Mouse (Mus musculus) bone marrow macrophage, adult 2 months (primary cell): ENCODE measurements at regions not wholly inside any gene's neighbourhood (a gene's known extent, or its start where the extent isn't known, plus 50 kb on each side); places are given as distances from the start of the nearest gene placed in this dataset.

Experiments
- H3K27ac ChIP-seq: 2 replicates; pipeline ENCODE4 v1.5.1; 2012; ENCODE audit warnings: low read depth, low read length; ENCODE audit not compliant: insufficient read depth
- H3K4me1 ChIP-seq: 2 replicates; pipeline ENCODE4 v1.6.1; 2012; ENCODE audit warnings: low read length; ENCODE audit not compliant: control insufficient read depth, insufficient read depth
- H3K4me3 ChIP-seq: 2 replicates; pipeline ENCODE4 v1.5.1; 2012; ENCODE audit warnings: mild to moderate bottlenecking, low read length, moderate library complexity; ENCODE audit not compliant: insufficient read depth
- CTCF ChIP-seq: IDR thresholded peaks from 2 replicates; pipeline ENCODE4 v1.5.1; 2012; ENCODE audit warnings: low read depth, mild to moderate bottlenecking, low read length, moderate library complexity
- POLR2A ChIP-seq: IDR thresholded peaks from 2 replicates; pipeline ENCODE4 v1.6.1; 2012; ENCODE audit warnings: mild to moderate bottlenecking, low read depth, low read length, borderline replicate concordance

- Histone ChIP-seq H3K27ac (no peak overlapping the region), H3K4me1 (no peaks in the 10 kb centered on the region), H3K4me3 (no peak overlapping the region)
- TF ChIP-seq POLR2A: no peak
- no peak for TF ChIP-seq CTCF
These were observed 97.2 kb downstream of the Mis18a start for GRCm38 (mm10) chr16:90629976-90630375.

- Histone ChIP-seq H3K27ac (no peak overlapping the region), H3K4me1 (no peaks in the 10 kb centered on the region), H3K4me3 (no peak overlapping the region)
- TF ChIP-seq CTCF (no peak), POLR2A (no peak)
These were observed 97.9 kb downstream of the Mis18a start for GRCm38 (mm10) chr16:90629121-90629930.

- H3K4me1 ChIP-seq: no peaks in the 10 kb centered on the region
- no peak overlapping the region for H3K4me3 ChIP-seq
- H3K27ac ChIP-seq: no peak overlapping the region
- TF ChIP-seq POLR2A: no peak
- TF ChIP-seq CTCF: no peak
These were observed 98.5 kb downstream of the Mis18a start for GRCm38 (mm10) chr16:90628605-90629120.

- no peaks in the 10 kb centered on the region for H3K4me1 ChIP-seq
- no peak overlapping the region for H3K27ac ChIP-seq
- no peak overlapping the region for H3K4me3 ChIP-seq
- no peak for TF ChIP-seq POLR2A
- TF ChIP-seq CTCF: no peak
These were observed 101.1 kb downstream of the Mis18a start for GRCm38 (mm10) chr16:90626035-90626670.

GRCm38 (mm10) chr16:90625301-90626034 lies 101.7 kb downstream of the Mis18a start:
- H3K27ac ChIP-seq: no peak overlapping the region
- no peaks in the 10 kb centered on the region for H3K4me1 ChIP-seq
- TF ChIP-seq CTCF: no peak
- TF ChIP-seq POLR2A: no peak
- no peak overlapping the region for H3K4me3 ChIP-seq

GRCm38 (mm10) chr16:90624039-90624625 lies 103.1 kb downstream of the Mis18a start:
- H3K4me3 ChIP-seq: no peak overlapping the region
- H3K4me1 ChIP-seq: peaks cover 12% of the 10 kb centered on the region
- no peak for TF ChIP-seq POLR2A
- TF ChIP-seq CTCF: no peak
- H3K27ac ChIP-seq: no peak overlapping the region

GRCm38 (mm10) chr16:90622677-90623225 lies 104.5 kb downstream of the Mis18a start:
- no peak overlapping the region for H3K4me3 ChIP-seq
- H3K27ac ChIP-seq: no peak overlapping the region
- peaks cover 22% of the 10 kb centered on the region for H3K4me1 ChIP-seq
- TF ChIP-seq POLR2A: no peak

GRCm38 (mm10) chr16:90621761-90622411 lies 105.3 kb downstream of the Mis18a start:
- Histone ChIP-seq H3K4me1 (peaks cover 22% of the 10 kb centered on the region), H3K4me3 (no peak overlapping the region), H3K27ac (no peak overlapping the region)
- no peak for TF ChIP-seq POLR2A
- TF ChIP-seq CTCF: no peak
